Mouse (Mus musculus) ES-CJ7 (cell line): ENCODE measurements around the gene Stim2.

Source experiments
- DNase-seq: peaks from one replicate; pipeline ENCODE4 v3.0.0; 2011; ENCODE audit warnings: low read depth, low spot score

Gene Stim2

GRCm38 (mm10) chr5:54046432-54046831 lies 48.1 kb downstream of the Stim2 start:
- no peak for DNase-seq

- no peak for DNase-seq
These were observed 50.9 kb downstream of the Stim2 start for GRCm38 (mm10) chr5:54049145-54049733.

- DNase-seq, result no peak
These were observed 51.6 kb downstream of the Stim2 start for GRCm38 (mm10) chr5:54049940-54050339.

- no peak for DNase-seq
These were observed 52.8 kb downstream of the Stim2 start for GRCm38 (mm10) chr5:54051056-54051455.

GRCm38 (mm10) chr5:54052205-54052604 lies 53.9 kb downstream of the Stim2 start:
- no peak for DNase-seq

GRCm38 (mm10) chr5:54053673-54054366 lies 55.5 kb downstream of the Stim2 start:
- no peak for DNase-seq

GRCm38 (mm10) chr5:54056266-54056665 lies 58.0 kb downstream of the Stim2 start:
- DNase-seq, result no peak

- no peak for DNase-seq
These were observed 61.7 kb downstream of the Stim2 start for GRCm38 (mm10) chr5:54059998-54060397.

GRCm38 (mm10) chr5:54062079-54062478 lies 63.8 kb downstream of the Stim2 start:
- DNase-seq, result no peak

GRCm38 (mm10) chr5:54067591-54067990 lies 69.3 kb downstream of the Stim2 start:
- DNase-seq, result no peak

- no peak for DNase-seq
These were observed 72.2 kb downstream of the Stim2 start for GRCm38 (mm10) chr5:54070549-54070948.

- no peak for DNase-seq
These were observed 73.0 kb downstream of the Stim2 start for GRCm38 (mm10) chr5:54071288-54071687.

GRCm38 (mm10) chr5:54071705-54072104 lies 73.4 kb downstream of the Stim2 start:
- no peak for DNase-seq

- no peak for DNase-seq
These were observed 75.0 kb downstream of the Stim2 start for GRCm38 (mm10) chr5:54073291-54073690.

- DNase-seq, result no peak
These were observed 81.7 kb downstream of the Stim2 start for GRCm38 (mm10) chr5:54079997-54080396.

GRCm38 (mm10) chr5:54087912-54088311 lies 89.6 kb downstream of the Stim2 start:
- no peak for DNase-seq

GRCm38 (mm10) chr5:54098219-54098618 lies 99.9 kb downstream of the Stim2 start:
- no peak for DNase-seq

GRCm38 (mm10) chr5:54100916-54101315 lies 102.6 kb downstream of the Stim2 start:
- no peak for DNase-seq

GRCm38 (mm10) chr5:54101318-54101717 lies 103.0 kb downstream of the Stim2 start:
- DNase-seq, result no peak

GRCm38 (mm10) chr5:54101960-54102359 lies 103.7 kb downstream of the Stim2 start:
- DNase-seq, result no peak

GRCm38 (mm10) chr5:54106669-54107068 lies 108.4 kb downstream of the Stim2 start:
- no peak for DNase-seq

GRCm38 (mm10) chr5:54107069-54107468 lies 108.8 kb downstream of the Stim2 start:
- DNase-seq, result no peak

GRCm38 (mm10) chr5:54109096-54109495 lies 110.8 kb downstream of the Stim2 start:
- DNase-seq, result no peak
